Mouse (Mus musculus) liver, postnatal 0 days (tissue): ENCODE data around the gene Gm10643. TPM values are rescaled to one million over a fixed set of nuclear protein-coding genes. Genes with fewer than 3 reads are reported as not detected.
A peak's percentile ranks its signal among the peaks of the same experiment; 100 is the strongest.

ENCODE experiments used
- ATAC-seq: fragments of 200-750 bp; cut with Nextera tagmentation; 2 replicates; pipeline ENCODE4 v1.8.0; 2017; ENCODE audit warnings: mild to moderate bottlenecking, moderate library complexity
- DNase-seq: peaks from one replicate; pipeline ENCODE4 v3.0.0-alpha.2; 2016
- H3K27ac ChIP-seq: fragments of 300-500 bp; sonication (generic); 2 replicates; pipeline ENCODE4 v1.5.1; 2014; ENCODE audit warnings: antibody characterized with exemption, moderate library complexity, mild to moderate bottlenecking, low read depth
- H3K27me3 ChIP-seq: fragments of 300-500 bp; sonication (generic); 2 replicates; pipeline ENCODE4 v1.6.1; 2014; ENCODE audit warnings: low read length, control low read depth, mixed read lengths; ENCODE audit not compliant: insufficient read depth
- H3K36me3 ChIP-seq: fragments of 300-500 bp; sonication (generic); replicated peaks from 2 replicates; pipeline ENCODE4 v1.6.1; 2014; ENCODE audit warnings: mild to moderate bottlenecking, control low read depth, low read length, moderate library complexity, mixed read lengths; ENCODE audit not compliant: insufficient read depth
- H3K4me1 ChIP-seq: fragments of 300-500 bp; sonication (generic); 2 replicates; pipeline ENCODE4 v1.6.1; 2014; ENCODE audit warnings: antibody characterized with exemption, mild to moderate bottlenecking, control low read depth; ENCODE audit not compliant: insufficient read depth
- H3K4me2 ChIP-seq: fragments of 300-500 bp; sonication (generic); 2 replicates; pipeline ENCODE4 v1.6.1; 2014; ENCODE audit warnings: low read depth, mild to moderate bottlenecking, low read length, moderate library complexity, mixed read lengths
- H3K4me3 ChIP-seq: fragments of 300-500 bp; sonication (generic); 2 replicates; pipeline ENCODE4 v1.5.1; 2014; ENCODE audit warnings: low read depth, low read length
- H3K9ac ChIP-seq: fragments of 300-500 bp; sonication (generic); replicated peaks from 2 replicates; pipeline ENCODE4 v1.6.1; 2014; ENCODE audit warnings: mild to moderate bottlenecking, moderate library complexity
- H3K9me3 ChIP-seq: fragments of 300-500 bp; sonication (generic); 2 replicates; pipeline ENCODE4 v1.6.1; 2016; ENCODE audit warnings: mild to moderate bottlenecking, control low read depth, low read length, mixed read lengths
- CTCF ChIP-seq: sonication (generic); IDR thresholded peaks from 2 replicates; pipeline ENCODE4 v1.5.1; 2016; ENCODE audit warnings: antibody characterized with exemption, low read depth
- EP300 ChIP-seq: IDR thresholded peaks from 2 replicates; pipeline ENCODE4 v1.6.1; 2016; ENCODE audit warnings: antibody characterized with exemption, low read depth, mild to moderate bottlenecking
- WGBS: fragments of 180-500 bp; shearing (Covaris S2); extraction: QIAGEN DNeasy Blood & Tissue Kit; methylation state at CpG from one replicate; pipeline ENCODE4 v1.1.7; 2014; ENCODE audit not compliant: insufficient replicate concordance; 5-methylcytosine and 5-hydroxymethylcytosine counted together
- polyA plus RNA-seq: library from polyadenylated mRNA; unstranded; fragments of >200 nt; fragmentation: Nextera tagmentation; extraction: Ambion mirVana; gene quantifications from 2 replicates; pipeline ENCODE4 v1.2.1, GENCODE M21; 2015

Gene Gm10643
- 0.36 and 0.41 TPM in 2 replicates for polyA plus RNA-seq

DNA sequence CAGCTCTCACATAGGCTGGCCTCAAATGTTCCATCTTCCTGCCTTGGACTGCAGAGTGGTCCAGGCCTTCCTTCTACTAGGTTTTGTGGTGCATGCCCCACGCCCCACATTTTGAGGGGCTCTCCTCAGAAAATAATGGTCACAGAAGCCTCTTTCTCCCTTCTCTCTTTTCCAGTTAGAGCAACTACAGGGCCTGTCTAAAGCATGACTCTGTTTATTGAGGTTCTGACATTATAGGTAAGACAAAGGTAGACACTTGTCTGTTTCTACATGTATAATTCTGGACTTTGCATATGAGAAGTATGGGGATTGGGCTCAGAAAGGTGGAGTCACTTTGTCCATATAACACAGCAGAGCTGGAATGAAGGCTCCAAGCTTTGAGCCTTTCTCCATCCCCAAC lies at the start of gene Gm10643:
Gm10643 (minus strand) TSS at position 101 of the 400 bp plus-strand sequence.
- peak within 1 kb of the TSS; percentile 97 for H3K27ac ChIP-seq
- TF ChIP-seq EP300 = no peak
- TF ChIP-seq CTCF = no peak
- H3K4me2 ChIP-seq = peak within 1 kb of the TSS; percentile 94
- H3K27me3 ChIP-seq = no peaks in the 10 kb centered on the region
- DNase-seq (no peak), ATAC-seq (no peak)
- peaks cover 33% of the 10 kb centered on the region for H3K4me1 ChIP-seq
- WGBS = 75% methylated on average over 1 of the region's 1 CpGs
- H3K9ac ChIP-seq = peak within 1 kb of the TSS; percentile 77
- H3K36me3 ChIP-seq = no peaks in the 10 kb centered on the region
- H3K4me3 ChIP-seq = peak within 1 kb of the TSS; percentile 74
- no peaks in the 10 kb centered on the region for H3K9me3 ChIP-seq

DNA sequence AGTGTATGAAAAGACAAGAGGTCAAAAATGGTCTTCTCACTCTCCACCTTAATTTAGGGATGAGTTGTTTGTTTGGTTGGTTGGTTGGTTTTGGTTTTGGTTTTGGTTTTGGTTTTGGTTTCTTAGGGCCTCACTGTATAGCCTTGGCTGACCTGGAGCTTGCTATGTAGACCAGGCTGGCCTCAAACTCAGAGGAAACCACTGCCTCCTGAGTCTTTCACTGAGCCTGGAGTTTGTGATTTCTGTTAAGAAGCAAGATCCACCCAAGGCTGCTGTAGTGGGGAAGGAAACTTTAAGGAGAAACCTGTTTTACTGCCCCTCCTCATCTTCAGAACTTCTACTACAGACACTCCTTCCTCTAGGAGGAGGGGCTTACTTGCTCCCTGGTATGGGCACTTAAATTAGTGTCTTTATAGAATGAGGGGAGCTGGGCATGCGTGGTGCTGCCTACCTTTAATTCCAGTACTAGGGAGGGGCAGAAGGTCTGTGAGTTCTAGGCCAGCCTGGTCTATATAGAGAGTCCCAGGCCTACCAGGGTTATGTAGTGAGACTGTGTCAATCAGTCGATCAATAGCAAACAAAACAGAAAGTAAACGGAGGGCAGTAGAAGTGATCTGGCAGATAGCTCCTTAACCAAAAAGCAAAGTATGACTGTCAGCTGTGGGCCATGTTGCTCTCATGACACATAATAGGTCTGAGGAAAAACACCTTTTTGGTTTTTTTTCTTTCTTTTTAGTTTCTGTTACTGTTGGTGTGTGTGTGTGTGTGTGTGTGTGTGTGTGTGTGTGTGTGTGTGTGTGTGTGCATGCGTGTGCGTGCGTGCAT lies 41.5 kb upstream of the Gm10643 start:
- ATAC-seq = no peak
- Histone ChIP-seq H3K27me3 (no peaks in the 10 kb centered on the region), H3K36me3 (no peaks in the 10 kb centered on the region), H3K9ac (no peak overlapping the region), H3K4me3 (no peak overlapping the region), H3K9me3 (no peaks in the 10 kb centered on the region), H3K27ac (no peak overlapping the region), H3K4me1 (peaks cover 23% of the 10 kb centered on the region), H3K4me2 (no peak overlapping the region)
- WGBS = 86% methylated on average over 6 of the region's 6 CpGs
- DNase-seq = no peak
- TF ChIP-seq CTCF (no peak), EP300 (no peak)

DNA sequence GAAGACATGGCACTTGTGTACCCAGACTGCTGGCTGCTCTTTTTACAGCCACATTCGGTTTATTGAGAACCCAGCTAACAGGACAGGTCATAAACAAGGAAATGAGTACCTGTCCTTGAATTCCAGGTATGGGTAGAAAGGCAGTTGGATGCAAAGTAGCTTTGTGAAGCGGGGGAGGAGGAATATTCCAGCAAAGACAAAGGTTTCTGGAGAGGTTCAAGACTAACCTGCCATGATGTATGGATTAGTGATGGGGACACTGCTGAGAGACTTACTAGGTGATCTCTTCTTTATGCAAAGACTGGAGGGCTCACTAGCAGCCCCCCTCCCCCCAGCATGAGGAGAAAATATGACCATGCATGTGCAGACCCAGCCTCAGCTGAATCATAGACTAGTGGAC lies 40.7 kb upstream of the Gm10643 start:
- no peak for DNase-seq
- no peaks in the 10 kb centered on the region for H3K27me3 ChIP-seq

DNA sequence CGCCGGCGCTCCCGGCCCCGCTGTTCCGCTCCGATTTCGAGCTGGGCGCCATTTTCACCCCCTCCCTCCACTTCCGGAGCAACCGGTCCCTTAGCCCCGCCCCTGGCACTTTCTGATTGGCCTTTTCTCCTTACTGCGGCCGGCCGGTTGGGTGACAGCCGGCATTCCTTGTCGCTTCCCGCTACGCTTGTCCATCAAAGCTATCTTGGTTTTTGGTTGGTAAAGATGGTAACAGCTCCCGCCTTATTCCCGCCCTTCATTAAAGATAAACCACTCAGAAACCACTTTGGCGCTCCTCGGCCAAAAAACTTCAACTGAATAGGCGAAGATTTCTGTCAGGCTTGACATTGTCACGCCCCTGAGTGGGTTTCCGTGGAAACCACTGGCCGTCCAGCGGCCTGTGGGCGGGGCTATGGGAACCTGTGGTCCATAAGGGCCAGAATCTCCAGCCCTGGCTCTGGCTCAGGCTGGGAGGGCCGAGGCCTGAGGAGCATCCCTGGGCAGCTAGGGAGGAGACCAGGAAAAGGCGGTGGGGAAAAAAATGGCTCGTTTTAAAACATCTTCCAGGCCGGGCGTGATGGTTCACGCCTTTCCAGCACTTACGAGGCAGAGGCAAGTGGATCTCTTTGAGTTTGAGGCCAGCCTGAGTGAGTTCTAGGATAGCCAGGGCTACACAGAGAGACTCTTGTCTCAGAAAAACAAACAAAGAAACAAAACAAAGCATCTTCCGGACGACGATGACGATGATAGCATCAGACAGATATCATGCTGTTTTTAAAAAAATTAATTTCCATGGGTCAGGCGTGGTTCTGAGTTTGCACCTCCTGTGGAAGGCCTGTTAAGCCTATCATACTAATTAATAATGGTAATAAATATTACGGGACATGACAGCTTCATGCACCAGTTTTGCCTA lies 40.0 kb upstream of the Gm10643 start, which contains the start of gene Dcaf15:
Dcaf15 (minus strand) TSS at position 72 of the 913 bp plus-strand sequence.
- no peaks in the 10 kb centered on the region; the same call in 1 of the 2 replicates for H3K36me3 ChIP-seq
- no peaks in the 10 kb centered on the region for H3K9me3 ChIP-seq
- H3K4me2 ChIP-seq = peak within 1 kb of the TSS; percentile 86
- DNase-seq (peak; percentile 98), ATAC-seq (peak; percentile 97)
- TF ChIP-seq EP300 (peak; percentile 41), CTCF (no peak)
- H3K27ac ChIP-seq = peak within 1 kb of the TSS; percentile 84
- peak within 1 kb of the TSS; percentile 74 for H3K9ac ChIP-seq
- WGBS = 10% methylated on average over 42 of the region's 42 CpGs
- H3K4me1 ChIP-seq = peaks cover 23% of the 10 kb centered on the region
- H3K27me3 ChIP-seq = no peaks in the 10 kb centered on the region
- H3K4me3 ChIP-seq = peak within 1 kb of the TSS; percentile 80

More for the DNA sequence above, 40.7 kb upstream of the Gm10643 start:
- WGBS = 76% methylated on average over 2 of the region's 2 CpGs
- Histone ChIP-seq H3K27ac (no peak overlapping the region), H3K4me1 (peaks cover 23% of the 10 kb centered on the region), H3K9ac (no peak overlapping the region), H3K4me2 (no peak overlapping the region; the same call in 1 of the 2 replicates), H3K9me3 (no peaks in the 10 kb centered on the region), H3K4me3 (no peak overlapping the region), H3K36me3 (no peaks in the 10 kb centered on the region)
- TF ChIP-seq EP300 (no peak), CTCF (no peak)
- no peak for ATAC-seq

DNA sequence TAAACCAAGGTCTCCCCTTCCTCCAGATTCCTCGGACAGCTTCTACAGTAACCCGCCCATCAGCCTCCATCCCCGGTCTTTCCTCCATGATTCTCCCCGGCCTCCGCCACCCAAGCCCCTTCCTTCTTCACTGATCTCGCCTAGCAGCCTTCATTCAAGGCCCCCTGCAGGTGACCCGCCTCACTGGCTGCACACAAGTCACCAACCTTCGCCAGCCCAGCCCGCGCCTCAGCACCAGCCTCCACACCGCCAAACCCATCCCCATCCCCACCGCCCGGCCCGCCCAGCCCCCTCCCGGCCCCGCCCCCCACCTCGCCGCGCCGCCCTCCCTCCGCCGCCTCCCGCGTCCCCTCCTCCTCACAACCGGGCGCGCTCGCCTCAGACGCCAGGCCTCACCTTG lies 39.3 kb upstream of the Gm10643 start:
- peak overlapping the region; percentile 74 for H3K9ac ChIP-seq
- under 1% methylated on average over 27 of the region's 29 CpGs for WGBS
- peak; percentile 57 for ATAC-seq

More for the DNA sequence above, 39.3 kb upstream of the Gm10643 start:
- peak overlapping the region; percentile 86 for H3K4me2 ChIP-seq
- H3K4me3 ChIP-seq = peak overlapping the region; percentile 80
- DNase-seq = peak; percentile 80
- peaks cover 1% of the 10 kb centered on the region; the same call in 1 of the 2 replicates for H3K36me3 ChIP-seq
- H3K9me3 ChIP-seq = no peaks in the 10 kb centered on the region
- peak overlapping the region; percentile 84 for H3K27ac ChIP-seq
- H3K27me3 ChIP-seq = no peaks in the 10 kb centered on the region
- peaks cover 23% of the 10 kb centered on the region for H3K4me1 ChIP-seq
- TF ChIP-seq EP300 (no peak), CTCF (peak; percentile 50)
